Mouse (Mus musculus) forebrain, postnatal 0 days (tissue): Measurements from ENCODE around the gene Shisa9. TPM values are rescaled to one million over a fixed set of nuclear protein-coding genes. Genes with fewer than 3 reads are reported as not detected.

Experiments
- ATAC-seq: fragments of 200-750 bp; cut with Nextera tagmentation; 2 replicates; pipeline ENCODE4 v1.8.0; 2017; ENCODE audit warnings: mild to moderate bottlenecking, moderate library complexity
- DNase-seq: peaks from one replicate; pipeline ENCODE4 v3.0.0-alpha.2; 2015
- H3K27ac ChIP-seq: fragments of 300-500 bp; sonication (generic); 2 replicates; pipeline ENCODE4 v1.5.1; 2014; ENCODE audit warnings: low read depth, mild to moderate bottlenecking, antibody characterized with exemption, low read length, moderate library complexity, mixed read lengths
- H3K27me3 ChIP-seq: fragments of 300-500 bp; sonication (generic); 2 replicates; pipeline ENCODE4 v1.6.1; 2014; ENCODE audit warnings: mild to moderate bottlenecking, low read length, mixed read lengths; ENCODE audit not compliant: insufficient read depth
- H3K36me3 ChIP-seq: fragments of 300-500 bp; sonication (generic); 2 replicates; pipeline ENCODE4 v1.6.1; 2014; ENCODE audit warnings: mild to moderate bottlenecking, moderate library complexity; ENCODE audit not compliant: insufficient read depth
- H3K4me1 ChIP-seq: fragments of 300-500 bp; sonication (generic); 2 replicates; pipeline ENCODE4 v1.6.1; 2014; ENCODE audit warnings: antibody characterized with exemption; ENCODE audit not compliant: insufficient read depth
- H3K4me2 ChIP-seq: fragments of 300-500 bp; sonication (generic); 2 replicates; pipeline ENCODE4 v1.6.1; 2014; ENCODE audit warnings: low read depth, mild to moderate bottlenecking, moderate library complexity
- H3K4me3 ChIP-seq: fragments of 300-500 bp; sonication (generic); 2 replicates; pipeline ENCODE4 v1.5.1; 2014; ENCODE audit warnings: low read depth, low read length, mixed read lengths
- H3K9ac ChIP-seq: fragments of 300-500 bp; sonication (generic); 2 replicates; pipeline ENCODE4 v1.6.1; 2014; ENCODE audit warnings: mild to moderate bottlenecking
- H3K9me3 ChIP-seq: fragments of 300-500 bp; sonication (generic); 2 replicates; pipeline ENCODE4 v1.6.1; 2016; ENCODE audit warnings: low read length
- CTCF ChIP-seq: sonication (generic); IDR thresholded peaks from 2 replicates; pipeline ENCODE4 v1.5.1; 2016; ENCODE audit warnings: antibody characterized with exemption, control low read depth, low read depth
- WGBS: fragments of 180-500 bp; shearing (Covaris S2); extraction: QIAGEN DNeasy Blood & Tissue Kit; methylation state at CpG from one replicate; pipeline ENCODE4 v1.1.7; 2014; 5-methylcytosine and 5-hydroxymethylcytosine counted together
- polyA plus RNA-seq: library from polyadenylated mRNA; unstranded; fragments of >200 nt; fragmentation: Nextera tagmentation; extraction: Ambion mirVana; gene quantifications from 2 replicates; pipeline ENCODE4 v1.2.1, GENCODE M21; 2015
- total RNA-seq: library from RNA; depleted of rRNA; stranded (reverse); fragments of >200 nt; gene quantifications from 2 replicates; pipeline ENCODE4 v1.2.3, GENCODE M21; 2014; rRNA removed

Shisa9 gene
- total and polyA plus RNA-seq, 2 experiments from 2014 or later, result 21.7 to 38.2 TPM

DNA sequence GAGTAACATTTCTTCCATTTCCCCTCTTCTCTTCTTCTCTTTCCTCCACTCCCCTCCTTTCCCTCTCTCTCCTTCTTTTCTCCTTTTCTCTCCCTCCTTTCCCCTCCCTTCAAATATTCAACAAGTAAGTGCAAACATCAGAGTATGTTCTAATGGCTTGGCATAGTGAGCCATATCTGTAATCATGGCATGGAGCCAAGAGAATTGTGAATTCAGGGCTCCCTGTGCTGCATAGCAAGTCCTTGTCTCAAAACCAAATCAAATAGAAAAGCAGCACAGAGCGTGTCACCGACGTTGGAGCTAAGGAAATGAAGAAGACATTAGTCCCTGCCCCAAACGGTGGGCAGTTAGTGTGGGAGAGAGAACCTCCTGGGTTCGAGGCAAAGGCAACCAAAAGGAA, 316.6 kb downstream of the Shisa9 start:
- H3K27me3 ChIP-seq, result no peaks in the 10 kb centered on the region
- DNase-seq, result peak; percentile 44
- 27% methylated on average over 5 of the region's 5 CpGs for WGBS
- no peaks in the 10 kb centered on the region for H3K4me1 ChIP-seq
- H3K9ac ChIP-seq, result no peak overlapping the region
- H3K27ac ChIP-seq, result no peak overlapping the region
- no peak overlapping the region for H3K4me3 ChIP-seq
- ATAC-seq, result no peak; the same call in 1 of the 2 replicates
- no peaks in the 10 kb centered on the region for H3K9me3 ChIP-seq
- no peak overlapping the region for H3K4me2 ChIP-seq
- no peak for TF ChIP-seq CTCF
- H3K36me3 ChIP-seq, result no peaks in the 10 kb centered on the region

DNA sequence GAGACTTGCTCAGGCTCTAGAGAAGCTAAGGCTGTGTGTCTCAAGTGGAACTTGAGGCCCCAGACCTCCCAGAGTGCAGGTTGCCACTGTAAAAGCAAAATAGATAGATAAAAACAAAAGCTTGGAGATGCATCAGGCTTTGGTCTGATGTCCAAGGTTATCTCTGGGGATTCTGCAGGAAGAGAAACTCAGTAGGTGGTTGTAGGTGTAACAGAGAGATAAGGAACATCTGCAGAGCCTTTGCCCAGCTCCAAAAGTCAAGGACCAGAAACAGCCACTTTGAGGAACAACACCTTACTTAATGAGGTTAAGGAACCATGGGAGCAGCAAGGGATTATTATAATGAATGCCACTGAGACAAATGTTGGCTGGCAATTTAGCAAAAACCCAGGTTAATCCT, 319.5 kb downstream of the Shisa9 start:
- ATAC-seq (no peak), DNase-seq (no peak)
- Histone ChIP-seq H3K4me2 (no peak overlapping the region), H3K9me3 (no peaks in the 10 kb centered on the region), H3K27ac (no peak overlapping the region), H3K4me3 (no peak overlapping the region), H3K4me1 (no peaks in the 10 kb centered on the region), H3K27me3 (no peaks in the 10 kb centered on the region), H3K9ac (no peak overlapping the region), H3K36me3 (no peaks in the 10 kb centered on the region)
- TF ChIP-seq CTCF, result no peak

GRCm38 (mm10) chr16:12307318-12307965, 323.5 kb downstream of the Shisa9 start:
- ATAC-seq, result no peak
- H3K4me2 ChIP-seq, result no peak overlapping the region

DNA sequence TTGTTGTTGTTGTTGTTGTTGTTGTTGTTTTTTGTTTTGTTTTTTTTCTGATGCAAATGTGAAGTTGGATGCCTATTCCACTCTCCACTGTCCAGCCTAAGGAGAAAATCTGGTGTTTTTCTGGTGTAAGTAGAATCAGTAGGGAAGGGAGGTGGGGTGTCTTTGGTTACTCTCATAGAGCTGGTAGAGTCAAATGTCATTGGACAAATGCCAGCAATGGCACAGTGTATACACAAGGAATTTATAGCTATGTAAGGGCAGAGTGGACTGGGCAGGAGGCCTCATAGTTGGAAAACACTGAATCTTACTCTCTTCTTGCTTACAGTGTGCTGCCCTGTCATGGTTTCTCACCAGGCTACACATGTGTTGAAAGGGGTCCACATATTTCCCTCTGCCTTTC, 325.9 kb downstream of the Shisa9 start:
- DNase-seq, result no peak
- H3K27ac ChIP-seq, result no peak overlapping the region
- H3K36me3 ChIP-seq, result no peaks in the 10 kb centered on the region
- ATAC-seq, result no peak
- H3K9ac ChIP-seq, result no peak overlapping the region
- no peaks in the 10 kb centered on the region for H3K9me3 ChIP-seq
- TF ChIP-seq CTCF, result no peak
- no peaks in the 10 kb centered on the region for H3K4me1 ChIP-seq
- H3K4me3 ChIP-seq, result no peak overlapping the region
- H3K27me3 ChIP-seq, result no peaks in the 10 kb centered on the region
- no peak overlapping the region for H3K4me2 ChIP-seq

More at GRCm38 (mm10) chr16:12307318-12307965, 323.5 kb downstream of the Shisa9 start:
- Histone ChIP-seq H3K9ac (no peak overlapping the region), H3K4me1 (no peaks in the 10 kb centered on the region), H3K27me3 (no peaks in the 10 kb centered on the region), H3K27ac (no peak overlapping the region), H3K36me3 (no peaks in the 10 kb centered on the region), H3K9me3 (no peaks in the 10 kb centered on the region), H3K4me3 (no peak overlapping the region)
- WGBS, result 86% methylated on average over 3 of the region's 3 CpGs
- no peak for DNase-seq
- TF ChIP-seq CTCF, result no peak

GRCm38 (mm10) chr16:12315627-12316026, 331.7 kb downstream of the Shisa9 start:
- Histone ChIP-seq H3K4me1 (no peaks in the 10 kb centered on the region), H3K4me3 (no peak overlapping the region), H3K9me3 (no peaks in the 10 kb centered on the region), H3K36me3 (no peaks in the 10 kb centered on the region), H3K27ac (no peak overlapping the region), H3K4me2 (no peak overlapping the region), H3K9ac (no peak overlapping the region), H3K27me3 (no peaks in the 10 kb centered on the region)
- DNase-seq, result no peak
- ATAC-seq, result no peak
- no peak for TF ChIP-seq CTCF

Other genes with a start within 250 kb of the Shisa9 start
- gene Cpped1, start 74.7 kb upstream of the Shisa9 start, total RNA-seq, result 15.6 and 16.5 TPM in 2 replicates
- 19.1 and 22.0 TPM in 2 replicates for gene Cpped1, start 74.7 kb upstream of the Shisa9 start, polyA plus RNA-seq